9 mouse cellular contexts compared by ENCODE assay signal in genomic region chr15:25411461-25411860, GRCm38 (mm10). TPM values are rescaled to one million over a fixed set of nuclear protein-coding genes. Genes with fewer than 3 reads are reported as not detected.
DNase-seq lines count a peak whose midpoint lies in the region; ATAC-seq and TF ChIP-seq lines count a peak whose summit lies in the region.
"Had no signal": no experiment of that assay in that cellular context is flagged by ENCODE, and none has a peak within 500 bp of the region (broad histone marks: within the 10 kb centered on the region; RNA-seq: fewer than 3 reads in every experiment).

No protein-coding gene starts in this region.

- 66% methylated on average over 7 of the region's 7 CpGs for WGBS in heart, embryonic 10.5 days
- 4% methylated on average over 7 of the region's 7 CpGs for WGBS in forebrain, embryonic 13.5 days

- intact Hi-C loops in heart, postnatal 14 days (cut with DNase I) = loop anchor here (5.0 to 10.0 kb wide), 3 partner anchors 267 to 689 kb away; no protein-coding TSS in a partner anchor

- no peak for ATAC-seq in forebrain, embryonic 13.5 days
- no peak for ATAC-seq in granulocyte monocyte progenitor cell, adult 5-6 weeks (replicated peaks; ENCODE audit: poor library complexity, severe bottlenecking)

- no peak for DNase-seq in heart, embryonic 10.5 days (ENCODE audit: low spot score)
- DNase-seq in heart, postnatal 14 days = no peak
- DNase-seq in mesoderm, embryonic 11.5 days (ENCODE audit: low read depth, low spot score) = peak; percentile 59
- no peak for DNase-seq in adrenal gland, adult (ENCODE audit: inconsistent age in 2 of 2, low spot score in 1 of 2)
- no peak for DNase-seq in ovary, postnatal 10 days (ENCODE audit: low spot score)

- H3K9me3 ChIP-seq in heart, embryonic 10.5 days = no peaks in the 10 kb centered on the region
- H3K9me3 ChIP-seq in ES-Bruce4 (replicated peaks; ENCODE audit: control insufficient read depth, insufficient read depth, low read length, poor library complexity, severe bottlenecking) = no peaks in the 10 kb centered on the region
- no peaks in the 10 kb centered on the region for H3K9me3 ChIP-seq in forebrain, embryonic 13.5 days (replicated peaks)

- peak overlapping the region; percentile 76; the same call in 1 of the 2 replicates for H3K9ac ChIP-seq in ES-Bruce4 (ENCODE audit: low read depth, poor library complexity, severe bottlenecking)
- H3K9ac ChIP-seq in forebrain, embryonic 13.5 days = peak overlapping the region; percentile 100

- peak overlapping the region; percentile 84 for H3K4me3 ChIP-seq in heart, embryonic 10.5 days
- H3K4me3 ChIP-seq in ES-Bruce4 (ENCODE audit: low read depth, low read length) = no peak overlapping the region; the same call in 1 of the 2 replicates
- H3K4me3 ChIP-seq in forebrain, embryonic 13.5 days = peak overlapping the region; percentile 93

- H3K4me2 ChIP-seq in forebrain, embryonic 13.5 days = peak overlapping the region; percentile 71

- no peak for TF ChIP-seq POLR2A in ES-Bruce4 (IDR thresholded peaks at IDR 0.05; ENCODE audit: insufficient read depth, low read length)

- TF ChIP-seq EP300 in ES-Bruce4 (IDR thresholded peaks at IDR 0.05; ENCODE audit: insufficient read depth, low read depth, low read length) = no peak

- H3K4me1 ChIP-seq in heart, embryonic 10.5 days = peaks cover 17% of the 10 kb centered on the region; the same call in 1 of the 2 replicates
- H3K4me1 ChIP-seq in ES-Bruce4 (ENCODE audit: control insufficient read depth, insufficient read depth, low read length) = peaks cover 2% of the 10 kb centered on the region
- H3K4me1 ChIP-seq in forebrain, embryonic 13.5 days = peaks cover 54% of the 10 kb centered on the region

- H3K27ac ChIP-seq in heart, embryonic 10.5 days = peak overlapping the region; percentile 92; the same call in 1 of the 2 replicates
- no peak overlapping the region; the same call in 1 of the 2 replicates for H3K27ac ChIP-seq in ES-Bruce4 (ENCODE audit: insufficient read depth, low read length)
- H3K27ac ChIP-seq in forebrain, embryonic 13.5 days = peak overlapping the region; percentile 99

- H3K36me3 ChIP-seq in heart, embryonic 10.5 days = no peaks in the 10 kb centered on the region
- no peaks in the 10 kb centered on the region; the same call in 1 of the 2 replicates for H3K36me3 ChIP-seq in ES-Bruce4 (ENCODE audit: control insufficient read depth, insufficient read depth, low read length, poor library complexity, severe bottlenecking)
- peaks cover 11% of the 10 kb centered on the region for H3K36me3 ChIP-seq in forebrain, embryonic 13.5 days (ENCODE audit: poor library complexity, severe bottlenecking)

- TF ChIP-seq CTCF in ES-Bruce4 (IDR thresholded peaks at IDR 0.05; ENCODE audit: low read depth, low read length) = no peak

- H3K27me3 ChIP-seq in heart, embryonic 10.5 days (ENCODE audit: insufficient read depth, poor library complexity, severe bottlenecking) = no peaks in the 10 kb centered on the region
- no peaks in the 10 kb centered on the region for H3K27me3 ChIP-seq in ES-Bruce4 (ENCODE audit: control insufficient read depth, insufficient read depth, low read length, poor library complexity, severe bottlenecking)
- no peaks in the 10 kb centered on the region for H3K27me3 ChIP-seq in forebrain, embryonic 13.5 days
- H3K27me3 ChIP-seq: CH12.LX had no signal

RNA-seq across cellular contexts. Expression of gene Basp1, which starts 2.1 kb away (rescaled TPM):
- polyA plus RNA-seq in heart, embryonic 10.5 days (2016; fragmentation: Nextera tagmentation; extraction: Ambion mirVana) = 8.8 and 22.0 TPM in 2 replicates
- 1 to 10 TPM; 3.0 to 4.2 TPM for total RNA-seq in heart, postnatal 14 days (2021)
- polyA plus RNA-seq in ES-Bruce4 (2011; ENCODE audit: insufficient read depth, insufficient read length, low read depth, missing spikeins) = 109 and 110 TPM in 2 replicates
- 154 and 164 TPM in 2 replicates for polyA plus RNA-seq in forebrain, embryonic 13.5 days (2015; fragmentation: Nextera tagmentation; extraction: Ambion mirVana)
- total RNA-seq in granulocyte monocyte progenitor cell, adult 5-6 weeks (2014; fragmentation: Nextera tagmentation) = 0.39 and 2.7 TPM in 2 replicates
- total RNA-seq in granulocyte monocyte progenitor cell, adult 5-6 weeks (2017) = 2.7 and 5.2 TPM in 2 replicates
